Mouse (Mus musculus) hindbrain, embryonic 14.5 days (tissue): Measurements from ENCODE around the gene Pdia4. TPM values are rescaled to one million over a fixed set of nuclear protein-coding genes. Genes with fewer than 3 reads are reported as not detected.
A peak's percentile ranks its signal among the peaks of the same experiment; 100 is the strongest.

Experiments
- ATAC-seq: fragments of 200-750 bp; cut with Nextera tagmentation; 2 replicates; pipeline ENCODE4 v1.8.0; 2017; ENCODE audit warnings: moderate number of reproducible peaks, mild to moderate bottlenecking, moderate TSS enrichment, moderate library complexity; ENCODE audit not compliant: low FRiP score
- DNase-seq: peaks from one replicate; pipeline ENCODE4 v3.0.0-alpha.2; 2015; ENCODE audit warnings: low spot score
- H3K27ac ChIP-seq: fragments of 300-500 bp; sonication (generic); 2 replicates; pipeline ENCODE4 v1.5.1; 2014; ENCODE audit warnings: mild to moderate bottlenecking, moderate library complexity
- H3K27me3 ChIP-seq: fragments of 300-500 bp; sonication (generic); 2 replicates; pipeline ENCODE4 v1.6.1; 2014; ENCODE audit warnings: mild to moderate bottlenecking, low read length, mixed read lengths; ENCODE audit not compliant: control insufficient read depth, insufficient read depth
- H3K36me3 ChIP-seq: fragments of 300-500 bp; sonication (generic); replicated peaks from 2 replicates; pipeline ENCODE4 v1.6.1; 2014; ENCODE audit not compliant: control insufficient read depth, insufficient read depth
- H3K4me1 ChIP-seq: fragments of 300-500 bp; sonication (generic); replicated peaks from 2 replicates; pipeline ENCODE4 v1.6.1; 2014; ENCODE audit warnings: antibody characterized with exemption, low read length, mixed read lengths; ENCODE audit not compliant: control insufficient read depth, insufficient read depth
- H3K4me2 ChIP-seq: fragments of 300-500 bp; sonication (generic); replicated peaks from 2 replicates; pipeline ENCODE4 v1.6.1; 2014; ENCODE audit warnings: mild to moderate bottlenecking, moderate library complexity
- H3K4me3 ChIP-seq: fragments of 300-500 bp; sonication (generic); replicated peaks from 2 replicates; pipeline ENCODE4 v1.5.1; 2014; ENCODE audit warnings: mild to moderate bottlenecking, low read length
- H3K9ac ChIP-seq: fragments of 300-500 bp; sonication (generic); 2 replicates; pipeline ENCODE4 v1.6.1; 2014
- H3K9me3 ChIP-seq: fragments of 300-500 bp; sonication (generic); 2 replicates; pipeline ENCODE4 v1.6.1; 2016; ENCODE audit warnings: low read length; ENCODE audit not compliant: control insufficient read depth
- WGBS: fragments of 180-500 bp; shearing (Covaris S2); extraction: QIAGEN DNeasy Blood & Tissue Kit; methylation state at CpG from one replicate; pipeline ENCODE4 v1.1.7; 2014; 5-methylcytosine and 5-hydroxymethylcytosine counted together
- polyA plus RNA-seq: library from polyadenylated mRNA; unstranded; fragments of >200 nt; fragmentation: Nextera tagmentation; extraction: Ambion mirVana; gene quantifications from 2 replicates; pipeline ENCODE4 v1.2.1, GENCODE M21; 2014

Pdia4 gene
- polyA plus RNA-seq, 1 experiment from 2014 or later: 149 TPM

DNA sequence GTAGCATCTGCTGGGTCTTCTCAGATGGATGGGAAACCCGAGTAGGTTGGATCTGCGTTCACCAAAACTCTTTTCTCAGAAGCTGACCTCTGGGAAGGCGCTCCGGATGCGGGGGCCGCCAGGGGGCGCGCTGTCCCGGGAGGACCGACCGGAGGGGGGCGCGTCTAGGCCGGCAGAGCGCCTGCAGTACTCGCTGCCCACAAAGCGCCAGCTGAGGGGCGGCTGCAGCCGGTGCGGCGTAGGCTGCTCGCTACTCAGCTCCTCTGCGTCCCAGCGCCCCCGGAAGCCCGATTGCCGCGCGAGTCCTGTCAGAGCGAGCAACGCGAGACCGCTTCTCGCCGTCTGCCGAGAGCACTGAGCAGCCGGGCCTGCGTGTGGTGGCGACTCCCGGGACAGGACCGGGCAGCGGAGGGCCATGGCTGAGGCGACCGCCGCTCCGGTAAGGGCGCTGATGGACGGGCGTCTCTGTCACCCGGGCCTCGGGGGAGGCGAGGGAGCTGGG, 22.3 kb upstream of the Pdia4 start, which contains the start of gene Zfp398:
Gene Zfp398, plus strand, starts transcription at position 180 of the 502 bp plus-strand sequence.
- under 1% methylated on average over 52 of the region's 52 CpGs for WGBS
- Histone ChIP-seq H3K9ac (peak within 1 kb of the TSS; percentile 95), H3K4me1 (peaks cover 13% of the 10 kb centered on the region; the same call in 1 of the 2 replicates), H3K4me2 (peak within 1 kb of the TSS; percentile 63), H3K27me3 (no peaks in the 10 kb centered on the region), H3K36me3 (peaks cover 6% of the 10 kb centered on the region), H3K9me3 (no peaks in the 10 kb centered on the region), H3K27ac (peak within 1 kb of the TSS; percentile 96), H3K4me3 (peak within 1 kb of the TSS; percentile 89)
- peak; percentile 94 for DNase-seq
- ATAC-seq: peak; percentile 94

DNA sequence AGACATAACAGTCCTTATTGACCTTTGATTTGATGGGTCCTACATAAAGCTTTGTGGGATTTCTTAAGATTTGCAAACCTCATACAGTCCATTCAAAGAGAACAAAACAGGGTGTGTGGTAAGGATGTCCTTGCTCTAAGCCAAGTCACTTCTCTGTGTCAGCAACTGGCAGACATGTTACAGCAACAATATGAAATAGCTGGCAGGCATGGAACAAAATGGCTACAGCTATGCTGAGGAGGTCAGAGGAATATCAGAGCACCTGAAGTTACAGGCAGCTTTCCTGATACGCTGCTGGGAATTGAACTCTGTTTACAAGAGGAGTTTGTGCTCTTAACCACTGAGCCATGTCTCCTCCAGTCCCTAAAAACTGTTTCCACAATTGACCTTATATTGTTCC, 19.0 kb upstream of the Pdia4 start:
- Histone ChIP-seq H3K9ac (no peak overlapping the region), H3K9me3 (no peaks in the 10 kb centered on the region), H3K4me2 (no peak overlapping the region), H3K27me3 (no peaks in the 10 kb centered on the region), H3K4me1 (peaks cover 15% of the 10 kb centered on the region; the same call in 1 of the 2 replicates), H3K27ac (no peak overlapping the region), H3K36me3 (no peaks in the 10 kb centered on the region), H3K4me3 (no peak overlapping the region)
- 85% methylated on average over 1 of the region's 1 CpGs for WGBS
- DNase-seq: no peak
- no peak for ATAC-seq

- H3K4me1 ChIP-seq: peaks cover 9% of the 10 kb centered on the region; the same call in 1 of the 2 replicates
- 2% methylated on average over 59 of the region's 64 CpGs for WGBS
- peak within 1 kb of the TSS; percentile 77 for H3K4me3 ChIP-seq
Measured at GRCm38 (mm10) chr6:47830104-47831078, 17.2 kb upstream of the Pdia4 start, which contains the start of gene Zfp786. Gene Zfp786 (minus strand): TSS chr6:47830867.

DNA sequence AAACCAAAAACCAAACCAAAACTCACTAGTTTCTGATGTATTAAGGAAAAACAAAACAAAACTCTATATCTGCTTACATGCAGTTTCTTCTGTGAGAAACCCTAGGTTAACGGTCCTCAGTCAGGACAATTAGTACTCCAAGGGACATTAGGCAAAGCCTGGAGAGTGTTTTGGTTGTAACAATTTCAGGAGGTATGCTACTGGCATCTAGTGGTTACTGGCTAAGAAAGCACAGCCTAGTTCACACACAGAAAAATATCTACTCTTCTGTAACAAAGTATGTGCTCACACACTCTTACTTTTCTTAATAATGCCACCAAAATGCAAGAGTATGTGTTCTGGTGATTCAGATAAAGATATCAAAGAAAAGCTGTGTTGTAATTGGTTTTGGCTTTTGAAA, 15.7 kb upstream of the Pdia4 start:
- no peaks in the 10 kb centered on the region for H3K27me3 ChIP-seq
- H3K9ac ChIP-seq: peak overlapping the region; percentile 84
- no peak for ATAC-seq
- H3K4me2 ChIP-seq: peak overlapping the region; percentile 60
- H3K27ac ChIP-seq: 0 out of 2 replicates have a peak overlapping the region, but pooled peaks have one; percentile 94
- H3K4me3 ChIP-seq: peak overlapping the region; percentile 77
- DNase-seq: peak; percentile 61
- H3K4me1 ChIP-seq: peaks cover 9% of the 10 kb centered on the region; the same call in 1 of the 2 replicates
- H3K9me3 ChIP-seq: no peaks in the 10 kb centered on the region
- H3K36me3 ChIP-seq: peaks cover 28% of the 10 kb centered on the region
- 24% methylated on average over 1 of the region's 1 CpGs for whole genome bisulfite sequencing

More at GRCm38 (mm10) chr6:47830104-47831078, 17.2 kb upstream of the Pdia4 start, which contains the start of gene Zfp786:
- H3K9me3 ChIP-seq: no peaks in the 10 kb centered on the region
- H3K27me3 ChIP-seq: no peaks in the 10 kb centered on the region
- peak within 1 kb of the TSS; percentile 94 for H3K27ac ChIP-seq
- H3K4me2 ChIP-seq: peak within 1 kb of the TSS; percentile 60
- peak; percentile 95 for ATAC-seq
- H3K9ac ChIP-seq: peak within 1 kb of the TSS; percentile 84
- peak; percentile 94 for DNase-seq
- peaks cover 13% of the 10 kb centered on the region for H3K36me3 ChIP-seq

GRCm38 (mm10) chr6:47827462-47827861, 14.2 kb upstream of the Pdia4 start:
- H3K36me3 ChIP-seq: peaks cover 43% of the 10 kb centered on the region
- H3K4me3 ChIP-seq: no peak overlapping the region
- peaks cover 9% of the 10 kb centered on the region; the same call in 1 of the 2 replicates for H3K4me1 ChIP-seq
- 91% methylated on average over 4 of the region's 4 CpGs for WGBS
- no peaks in the 10 kb centered on the region for H3K9me3 ChIP-seq
- no peak overlapping the region for H3K9ac ChIP-seq
- no peaks in the 10 kb centered on the region for H3K27me3 ChIP-seq
- ATAC-seq: no peak
- H3K27ac ChIP-seq: no peak overlapping the region
- DNase-seq: no peak
- no peak overlapping the region for H3K4me2 ChIP-seq

- no peaks in the 10 kb centered on the region for H3K9me3 ChIP-seq
- no peak overlapping the region for H3K4me3 ChIP-seq
- ATAC-seq: no peak
- peaks cover 6% of the 10 kb centered on the region; the same call in 1 of the 2 replicates for H3K4me1 ChIP-seq
- no peak overlapping the region for H3K27ac ChIP-seq
- no peak for DNase-seq
- H3K36me3 ChIP-seq: peaks cover 74% of the 10 kb centered on the region
- H3K27me3 ChIP-seq: no peaks in the 10 kb centered on the region
- H3K4me2 ChIP-seq: no peak overlapping the region
- 73% methylated on average over 2 of the region's 2 CpGs for WGBS
- no peak overlapping the region for H3K9ac ChIP-seq
Measured at GRCm38 (mm10) chr6:47824241-47824640, 11.0 kb upstream of the Pdia4 start.

DNA sequence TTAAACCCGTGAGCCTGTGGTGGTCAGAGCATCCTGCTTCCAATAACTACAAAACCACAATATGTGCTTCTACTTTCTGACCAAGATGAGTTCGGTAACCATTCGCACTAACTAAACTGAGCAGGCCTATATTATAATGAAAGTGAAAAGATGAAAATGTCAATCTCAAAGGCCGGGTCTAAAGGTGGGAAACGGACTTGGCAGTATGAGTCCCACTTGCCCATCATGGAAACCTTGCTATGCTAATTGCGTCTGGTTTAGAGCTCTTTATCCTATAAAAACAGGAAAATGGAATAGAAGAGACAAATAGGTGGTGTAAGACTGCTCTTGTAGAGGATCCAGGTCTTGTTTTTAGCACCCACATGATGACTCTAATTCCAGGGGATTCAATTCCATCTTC, 8.5 kb upstream of the Pdia4 start:
- no peak overlapping the region for H3K27ac ChIP-seq
- DNase-seq (no peak), ATAC-seq (no peak)
- no peak overlapping the region for H3K4me2 ChIP-seq
- H3K27me3 ChIP-seq: no peaks in the 10 kb centered on the region
- H3K4me3 ChIP-seq: no peak overlapping the region
- no peak overlapping the region for H3K9ac ChIP-seq
- no peaks in the 10 kb centered on the region for H3K4me1 ChIP-seq
- 95% methylated on average over 6 of the region's 6 CpGs for WGBS
- peaks cover 95% of the 10 kb centered on the region for H3K36me3 ChIP-seq
- no peaks in the 10 kb centered on the region for H3K9me3 ChIP-seq

- peaks cover 90% of the 10 kb centered on the region for H3K36me3 ChIP-seq
- no peak overlapping the region for H3K27ac ChIP-seq
- H3K4me2 ChIP-seq: no peak overlapping the region
- WGBS: 94% methylated on average over 5 of the region's 5 CpGs
- H3K9me3 ChIP-seq: no peaks in the 10 kb centered on the region
- H3K27me3 ChIP-seq: no peaks in the 10 kb centered on the region
- ATAC-seq (no peak), DNase-seq (no peak)
- H3K4me1 ChIP-seq: no peaks in the 10 kb centered on the region
- H3K4me3 ChIP-seq: no peak overlapping the region
- H3K9ac ChIP-seq: no peak overlapping the region
Measured at GRCm38 (mm10) chr6:47821236-47821635, 8.0 kb upstream of the Pdia4 start.
